Mouse (Mus musculus) frontal cortex, adult 2 months (tissue): ENCODE data around the gene Ccdc182. TPM values are rescaled to one million over a fixed set of nuclear protein-coding genes. Genes with fewer than 3 reads are reported as not detected.

Experiments used
- DNase-seq, 2 experiments: peaks; one replicate each; pipeline ENCODE4 v3.0.0; 2022; ENCODE audit warnings: low spot score in 1 of 2; ENCODE audit errors: extremely low spot score in 1 of 2
- polyA plus RNA-seq: library from polyadenylated mRNA; depleted of rRNA; stranded (reverse); fragments of >200 nt; gene quantifications from 2 replicates; pipeline ENCODE4 v1.2.3, GENCODE M21; 2012

The Ccdc182 gene
- polyA plus RNA-seq, 1 experiment = not detected

GRCm38 (mm10) chr11:88280426-88280836 is 13.4 kb upstream of the Ccdc182 start:
- DNase-seq = no peak

- DNase-seq = no peak
These were observed 12.3 kb upstream of the Ccdc182 start for GRCm38 (mm10) chr11:88281428-88282119.

- DNase-seq = no peak
These were observed 11.3 kb upstream of the Ccdc182 start for GRCm38 (mm10) chr11:88282516-88282915.

- DNase-seq = no peak
These were observed 7.8 kb upstream of the Ccdc182 start for GRCm38 (mm10) chr11:88286019-88286418.

GRCm38 (mm10) chr11:88288400-88288799 is 5.5 kb upstream of the Ccdc182 start:
- no peak for DNase-seq

- DNase-seq = no peak
These were observed 5.0 kb upstream of the Ccdc182 start for GRCm38 (mm10) chr11:88288805-88289340.

GRCm38 (mm10) chr11:88291245-88291644 is 2.6 kb upstream of the Ccdc182 start:
- no peak for DNase-seq

- peak in 1 of 2 experiments; percentile 45 for DNase-seq
These were observed 2.2 kb upstream of the Ccdc182 start for GRCm38 (mm10) chr11:88291688-88292087.

GRCm38 (mm10) chr11:88294394-88294710 is 494 bp downstream of the Ccdc182 start:
- no peak for DNase-seq

GRCm38 (mm10) chr11:88295298-88295697 is 1.4 kb downstream of the Ccdc182 start:
- no peak for DNase-seq

- DNase-seq = no peak
These were observed 3.7 kb downstream of the Ccdc182 start for GRCm38 (mm10) chr11:88297526-88297925.

- DNase-seq = no peak
These were observed 5.5 kb downstream of the Ccdc182 start for GRCm38 (mm10) chr11:88299345-88299744.

GRCm38 (mm10) chr11:88301619-88302018 is 7.8 kb downstream of the Ccdc182 start:
- no peak for DNase-seq

- DNase-seq = no peak
These were observed 11.9 kb downstream of the Ccdc182 start for GRCm38 (mm10) chr11:88305759-88306158.

GRCm38 (mm10) chr11:88307616-88308543 is 14.0 kb downstream of the Ccdc182 start:
- no peak for DNase-seq

- DNase-seq = no peak
These were observed 15.3 kb downstream of the Ccdc182 start for GRCm38 (mm10) chr11:88309059-88309700.

- no peak for DNase-seq
These were observed 16.9 kb downstream of the Ccdc182 start for GRCm38 (mm10) chr11:88310773-88311172.

GRCm38 (mm10) chr11:88311606-88312005 is 17.7 kb downstream of the Ccdc182 start:
- DNase-seq = no peak

- no peak for DNase-seq
These were observed 19.7 kb downstream of the Ccdc182 start for GRCm38 (mm10) chr11:88313512-88313911.

- DNase-seq = no peak
These were observed 20.6 kb downstream of the Ccdc182 start for GRCm38 (mm10) chr11:88314471-88314870.

GRCm38 (mm10) chr11:88315393-88315792 is 21.5 kb downstream of the Ccdc182 start:
- no peak for DNase-seq
